Mouse (Mus musculus): ENCODE measurements at regions not wholly inside any gene's neighbourhood (a gene's known extent, or its start where the extent isn't known, plus 50 kb on each side); places are given as distances from the start of the nearest gene placed in this dataset.

GRCm38 (mm10) chr8:46934898-46935297 lies 51.8 kb upstream of the Enpp6 start:
- TF ChIP-seq CTCF (IDR thresholded peaks at IDR 0.05; ENCODE audit: low read depth, low read length) = peak; percentile 68
- no peak for TF ChIP-seq GATA1 (IDR thresholded peaks at IDR 0.05; ENCODE audit: borderline replicate concordance, low read length)
- no peak for TF ChIP-seq TAL1 (conservative IDR thresholded peaks at IDR 0.05; ENCODE audit: low read depth, low read length)
- no peak for TF ChIP-seq GATA2 (IDR thresholded peaks at IDR 0.05; ENCODE audit: borderline replicate concordance, low read depth, low read length)
- no peak for TF ChIP-seq POLR2AphosphoS5 (IDR thresholded peaks at IDR 0.05; ENCODE audit: insufficient replicate concordance, low read depth, low read length)
